Mouse (Mus musculus): ENCODE data around the gene Stk19.

GRCm38 (mm10) chr17:34836856-34837221 is at the start of gene Stk19, which contains the start of gene Dxo:
- TF ChIP-seq CTCF (IDR thresholded peaks at IDR 0.05; ENCODE audit: extremely low read depth, insufficient read depth, low read length): no peak
- peak; percentile 80 for TF ChIP-seq POLR2A (IDR thresholded peaks at IDR 0.05; ENCODE audit: extremely low read depth, insufficient read depth, low read length)

Measured in cortical plate, adult 2 months (tissue).